Mouse (Mus musculus) c-Kit-negative CD71-positive TER-119-positive erythroid progenitor cells, embryonic 14.5 days (primary cell): ENCODE results near the gene Top1.
"Not testable (repeated sequence)": the region's sequence is repeated elsewhere in the genome, so short reads cannot be mapped to it uniquely, and the experiment has no call there.

Experiments used
- DNase-seq: peaks from one replicate; pipeline ENCODE4 v3.0.0-alpha.2; 2013; ENCODE audit warnings: low read depth, low spot score

Top1 gene

DNA sequence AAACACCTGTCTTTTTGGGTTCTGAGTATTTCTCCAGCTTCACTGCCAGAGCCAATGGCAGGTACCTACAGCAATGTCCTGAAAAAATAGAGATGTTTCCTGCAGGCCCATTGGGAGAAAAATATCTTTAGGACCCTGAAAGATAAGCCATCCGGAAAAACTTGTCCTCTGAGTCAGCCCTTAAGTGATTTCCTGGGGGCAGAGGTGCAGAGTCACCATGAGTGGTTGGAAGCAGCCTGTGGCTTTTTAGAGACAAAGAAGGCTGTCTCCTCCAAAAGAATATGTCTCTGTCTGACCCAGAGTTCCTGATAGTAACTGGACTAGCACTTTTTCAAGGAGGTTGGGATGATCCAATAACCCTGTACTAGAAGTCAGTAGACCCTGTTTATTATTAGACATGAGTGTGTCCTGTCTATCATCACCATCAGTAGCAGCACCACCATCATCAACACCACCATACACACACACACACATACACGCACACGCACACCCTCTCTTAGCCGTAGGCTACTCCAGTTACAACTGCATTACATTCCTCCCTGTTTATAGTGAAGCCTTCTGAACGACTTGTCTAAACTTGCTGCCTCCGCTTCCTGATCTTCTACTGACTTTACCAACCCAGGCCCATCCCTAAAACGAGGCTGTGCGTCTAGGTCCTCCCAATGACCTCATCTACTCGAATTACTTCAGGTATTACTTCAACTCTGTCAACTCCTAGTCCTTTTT is 14.7 kb upstream of the Top1 start:
- no peak for DNase-seq

DNA sequence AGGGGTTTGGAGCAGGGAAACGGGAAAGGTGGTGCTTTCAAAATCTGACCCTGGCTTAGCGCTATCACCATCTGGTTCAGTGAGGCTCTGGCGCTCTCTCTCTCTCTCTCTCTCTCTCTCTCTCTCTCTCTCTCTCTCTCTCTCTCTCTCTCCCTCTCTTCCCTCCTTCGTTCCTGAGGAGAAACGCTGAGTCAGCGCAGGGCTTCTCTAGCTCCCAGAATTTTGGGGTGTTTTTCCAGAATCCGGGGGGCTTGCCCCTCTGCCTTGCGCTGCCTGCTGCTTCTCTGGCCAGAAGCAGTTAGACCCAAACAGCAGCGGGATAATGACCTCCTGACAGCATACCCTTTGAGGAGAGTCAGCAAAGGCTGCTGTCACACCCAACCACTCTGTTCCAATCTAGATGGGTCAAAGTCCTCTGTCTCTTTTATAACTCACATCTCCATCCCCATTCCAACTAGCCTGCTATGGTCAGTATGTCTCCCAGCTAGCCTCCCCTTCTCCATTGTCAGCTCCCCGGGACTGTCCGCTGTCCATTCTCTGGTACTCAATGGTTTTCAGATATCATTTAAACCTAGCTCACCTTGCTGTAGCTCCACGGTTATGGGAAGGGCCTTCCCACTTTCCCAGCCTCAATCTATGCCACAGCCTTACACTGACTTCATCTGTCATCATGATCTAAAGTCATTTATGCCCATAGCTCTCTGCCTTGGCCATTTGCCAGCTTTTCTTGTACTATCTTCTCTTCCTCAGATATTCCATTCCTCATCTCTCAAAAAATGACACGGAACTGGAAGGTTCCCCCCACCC is 5.6 kb upstream of the Top1 start:
- DNase-seq: no peak

DNA sequence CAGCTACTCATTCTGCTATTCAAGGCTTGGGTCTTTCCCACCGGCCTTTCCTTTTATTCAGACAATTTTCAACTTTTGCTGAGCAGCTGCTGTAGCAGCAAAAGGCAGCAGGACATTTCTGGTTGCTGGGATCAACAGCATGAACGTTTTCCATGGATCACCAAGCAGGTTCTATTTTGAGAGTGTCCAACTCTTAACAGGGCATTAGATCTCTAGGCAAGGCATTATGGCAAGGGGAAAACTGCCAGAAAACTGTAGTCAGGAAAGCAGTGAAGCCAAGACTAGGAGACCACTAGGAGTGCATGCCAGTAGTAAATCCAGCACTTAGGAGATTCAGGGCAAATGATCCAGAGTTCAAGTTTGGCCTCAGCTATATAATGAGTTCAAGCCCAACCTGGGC is 4.5 kb upstream of the Top1 start:
- no peak for DNase-seq

DNA sequence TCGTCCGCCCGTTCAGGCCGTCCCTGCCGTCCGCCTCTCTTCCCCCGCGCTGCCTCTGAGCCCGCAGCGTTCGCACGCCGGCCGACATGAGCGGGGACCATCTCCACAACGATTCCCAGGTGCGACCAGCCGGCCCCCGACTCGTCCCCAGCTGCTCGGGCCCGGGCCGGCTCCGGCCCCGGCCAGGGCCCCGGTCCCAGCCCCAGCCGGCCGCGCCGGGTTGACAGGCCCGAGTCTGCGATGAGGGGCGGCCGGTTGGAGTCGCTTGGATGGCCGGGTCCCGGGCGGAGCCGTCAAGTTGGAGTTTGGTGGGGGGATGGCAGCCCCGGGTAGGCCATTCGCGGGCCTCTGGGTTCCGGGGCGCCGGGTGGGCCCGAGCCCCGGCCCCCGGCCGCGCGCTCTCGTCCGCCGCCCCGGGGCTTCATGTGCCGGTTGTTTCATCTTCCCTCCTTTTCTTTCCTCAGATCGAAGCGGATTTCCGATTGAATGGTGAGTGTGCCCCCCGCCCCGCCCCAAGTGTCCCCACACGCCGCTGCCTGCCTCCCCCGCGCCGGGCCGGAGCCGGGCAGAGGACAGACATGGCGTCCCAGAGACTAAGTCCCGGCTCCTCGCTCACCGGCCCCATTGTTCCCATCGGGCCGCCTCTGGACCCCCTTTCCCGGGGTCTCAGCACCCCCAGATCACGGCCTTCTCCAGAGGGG is 606 bp downstream of the Top1 start:
- no peak for DNase-seq

GRCm38 (mm10) chr2:160646845-160647178 is 1.1 kb downstream of the Top1 start:
- DNase-seq: no peak

DNA sequence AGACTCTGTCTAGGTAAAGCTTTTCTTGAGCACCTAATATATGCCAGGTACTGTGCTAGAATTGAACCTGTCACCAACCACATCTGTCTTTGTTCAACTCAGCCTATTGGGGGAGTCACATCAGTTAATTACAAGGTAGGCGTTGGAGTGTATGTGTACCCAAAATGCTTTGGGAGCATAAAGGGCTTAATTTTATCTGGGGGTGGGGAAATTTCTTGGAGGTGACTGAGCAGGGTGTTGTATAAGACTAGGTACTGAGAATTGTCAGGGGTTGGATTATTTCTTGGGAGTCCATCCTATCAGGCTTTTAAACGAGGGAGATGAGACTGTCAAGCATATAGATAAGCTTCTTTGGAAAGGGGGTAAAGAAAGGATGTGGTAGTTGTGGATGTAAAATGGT is 2.4 kb downstream of the Top1 start:
- DNase-seq: no peak

- no peak for DNase-seq
Observed at GRCm38 (mm10) chr2:160649072-160649471, 3.4 kb downstream of the Top1 start.

GRCm38 (mm10) chr2:160651165-160651564 is 5.5 kb downstream of the Top1 start:
- DNase-seq: no peak

GRCm38 (mm10) chr2:160653218-160653617 is 7.5 kb downstream of the Top1 start:
- no peak for DNase-seq

- DNase-seq: no peak
Observed at GRCm38 (mm10) chr2:160655561-160655960, 9.9 kb downstream of the Top1 start.

GRCm38 (mm10) chr2:160656234-160656633 is 10.5 kb downstream of the Top1 start:
- DNase-seq: no peak

DNA sequence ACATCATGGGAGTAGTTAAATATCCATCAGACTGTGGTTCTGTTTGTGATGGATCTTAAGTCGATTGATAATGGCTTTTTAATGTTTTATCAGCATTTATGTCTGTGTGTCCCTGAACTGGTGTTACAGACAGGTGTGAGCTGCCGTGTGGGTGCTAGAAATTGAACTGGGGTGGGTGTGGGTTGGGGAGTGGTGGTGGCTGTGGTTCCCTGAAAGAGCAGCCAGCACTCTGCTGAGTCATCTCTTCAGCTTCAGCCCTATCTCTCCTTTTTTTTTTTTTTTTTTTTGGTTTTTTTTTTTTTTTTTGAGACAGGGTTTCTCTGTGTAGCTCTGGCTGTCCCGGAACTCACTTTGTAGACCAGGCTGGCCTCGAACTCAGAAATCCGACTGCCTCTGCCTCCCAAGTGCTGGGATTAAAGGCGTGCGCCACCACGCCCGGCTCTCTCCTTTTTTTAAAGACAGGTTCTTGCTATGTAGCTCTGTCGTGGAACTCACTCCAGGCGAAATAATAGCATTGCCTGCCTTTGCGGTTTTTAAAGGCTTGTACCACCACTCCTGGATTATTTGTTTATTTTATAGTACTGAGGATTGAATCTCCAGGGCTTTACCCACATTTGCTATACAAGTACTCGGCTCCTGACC is 12.2 kb downstream of the Top1 start:
- DNase-seq: peak; percentile 73

DNA sequence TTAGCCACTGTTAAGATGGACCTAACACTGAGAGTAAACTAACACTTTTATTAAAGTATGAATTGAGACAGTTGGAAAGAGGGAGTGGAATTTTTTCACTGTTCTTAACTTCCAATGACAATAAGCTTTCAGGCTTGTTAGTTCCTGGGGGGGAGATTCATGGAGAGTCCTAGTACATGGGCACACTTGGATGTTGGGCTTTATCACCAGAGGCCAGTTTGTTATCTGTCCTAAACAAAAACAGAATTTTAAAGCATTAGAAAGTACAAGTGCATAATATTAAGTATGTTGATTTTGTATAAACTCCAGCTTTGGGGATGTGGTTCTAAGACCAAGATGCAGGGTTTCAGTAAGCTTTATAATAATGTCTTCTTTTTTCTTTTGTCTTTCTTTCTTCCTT is 13.1 kb downstream of the Top1 start:
- no peak for DNase-seq

- DNase-seq: no peak
Observed at GRCm38 (mm10) chr2:160664421-160664820, 18.7 kb downstream of the Top1 start.

DNA sequence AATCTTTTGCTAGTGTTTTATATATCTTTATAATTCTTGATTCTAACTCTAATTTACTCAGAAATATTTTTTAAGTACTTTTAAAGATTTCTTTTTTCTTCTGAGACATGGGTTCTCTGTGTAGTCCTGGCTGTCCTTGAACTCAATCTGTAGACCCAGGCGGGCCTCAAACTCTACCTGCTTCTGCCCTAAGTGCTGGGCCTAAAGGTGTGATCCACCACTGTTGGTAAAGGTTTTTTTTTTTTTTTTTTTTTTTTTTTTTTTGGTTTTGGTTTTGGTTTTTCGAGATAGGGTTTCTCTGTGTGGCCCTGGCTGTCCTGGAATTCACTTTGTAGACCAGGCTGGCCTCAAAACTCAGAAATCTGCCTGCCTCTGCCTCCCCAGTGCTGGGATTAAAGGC is 19.3 kb downstream of the Top1 start:
- not testable (repeated sequence) for DNase-seq

DNA sequence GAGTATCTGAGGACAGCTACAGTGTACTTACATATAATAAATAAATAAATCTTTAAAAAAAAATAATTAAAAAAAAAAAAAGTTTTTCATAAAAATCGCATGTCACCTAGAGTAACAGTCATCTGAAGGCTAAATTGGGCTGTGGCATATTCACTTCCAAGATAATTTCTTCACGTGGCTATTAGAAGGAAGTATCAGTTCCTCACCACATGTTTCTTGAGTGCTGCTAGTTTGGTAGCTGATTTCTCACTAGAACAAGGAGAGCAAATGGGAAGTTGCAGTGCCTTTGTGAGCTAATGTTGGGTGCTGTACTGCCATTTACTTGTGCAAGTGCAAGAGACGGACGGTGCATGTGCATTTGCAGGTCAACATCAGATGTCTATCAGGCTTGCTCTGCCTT is 21.6 kb downstream of the Top1 start:
- no peak for DNase-seq

GRCm38 (mm10) chr2:160700271-160700670 is 54.6 kb downstream of the Top1 start:
- DNase-seq: no peak

- no peak for DNase-seq
Observed at GRCm38 (mm10) chr2:160701603-160702002, 55.9 kb downstream of the Top1 start.

GRCm38 (mm10) chr2:160702824-160703223 is 57.1 kb downstream of the Top1 start:
- DNase-seq: no peak

GRCm38 (mm10) chr2:160707673-160708072 is 62.0 kb downstream of the Top1 start:
- no peak for DNase-seq

DNA sequence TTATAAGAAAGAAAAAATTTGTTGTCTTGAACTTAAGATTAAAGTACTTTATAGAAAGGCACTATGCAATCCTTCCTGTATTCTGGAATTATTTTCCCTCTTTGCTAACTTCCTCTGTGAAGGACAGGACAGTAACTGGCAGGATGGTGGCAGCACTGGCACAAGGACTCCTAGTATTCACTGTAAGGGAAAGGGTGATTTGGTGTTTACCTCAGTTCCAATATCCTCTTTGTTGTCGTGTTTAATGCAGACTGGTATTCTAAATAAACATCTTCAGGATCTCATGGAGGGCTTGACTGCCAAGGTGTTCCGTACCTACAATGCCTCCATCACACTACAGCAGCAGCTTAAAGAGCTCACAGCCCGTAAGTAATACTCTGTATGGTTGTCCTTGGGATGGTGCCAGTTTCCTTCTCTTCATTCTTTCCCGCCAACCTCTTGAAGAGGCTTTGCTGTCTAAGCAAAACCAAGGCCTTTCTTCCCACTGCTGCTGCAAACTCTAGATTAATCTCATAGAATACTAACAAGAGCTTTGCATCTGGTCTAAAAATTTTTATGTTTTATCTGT is 69.9 kb downstream of the Top1 start:
- no peak for DNase-seq

DNA sequence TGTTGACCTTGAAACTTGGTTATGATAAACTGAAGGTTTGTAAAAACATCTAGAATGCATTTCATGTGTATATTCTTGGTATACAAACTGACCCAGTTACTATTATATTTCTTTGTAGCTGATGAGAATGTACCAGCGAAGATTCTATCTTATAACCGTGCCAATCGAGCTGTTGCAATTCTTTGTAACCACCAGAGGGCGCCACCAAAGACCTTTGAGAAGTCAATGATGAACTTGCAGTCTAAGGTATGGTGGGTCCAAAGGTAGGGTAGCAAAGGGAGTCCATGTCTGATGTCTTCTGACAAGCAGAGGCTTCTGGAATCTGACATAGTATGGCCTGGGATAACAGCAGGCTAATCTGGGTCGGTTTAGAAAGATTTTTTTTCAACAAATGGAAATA is 71.6 kb downstream of the Top1 start:
- DNase-seq: peak; percentile 44
